Mouse (Mus musculus): ENCODE data around the gene Ptprk.

Gene Ptprk

GRCm38 (mm10) chr10:28074653-28075451 lies at the start of gene Ptprk:
Ptprk (plus strand) TSS chr10:28074820.
- in situ Hi-C loops (cut with MboI, MseI): no loop called here

GRCm38 (mm10) chr10:28027791-28028190 lies 46.8 kb upstream of the Ptprk start:
- in situ Hi-C loops (cut with MboI, MseI): no loop called here

GRCm38 (mm10) chr10:28036456-28036855 lies 38.2 kb upstream of the Ptprk start:
- in situ Hi-C loops (cut with MboI, MseI): no loop called here

GRCm38 (mm10) chr10:28054764-28055163 lies 19.9 kb upstream of the Ptprk start:
- in situ Hi-C loops (cut with MboI, MseI): no loop called here

GRCm38 (mm10) chr10:28059222-28059621 lies 15.4 kb upstream of the Ptprk start:
- in situ Hi-C loops (cut with MboI, MseI): no loop called here

GRCm38 (mm10) chr10:28067997-28068396 lies 6.6 kb upstream of the Ptprk start:
- in situ Hi-C loops (cut with MboI, MseI): no loop called here

- in situ Hi-C loops (cut with MboI, MseI): no loop called here
These were observed 498 bp upstream of the Ptprk start for GRCm38 (mm10) chr10:28073991-28074652.

- in situ Hi-C loops (cut with MboI, MseI): no loop called here
These were observed 943 bp downstream of the Ptprk start for GRCm38 (mm10) chr10:28075491-28076035.

GRCm38 (mm10) chr10:28076036-28076855 lies 1.6 kb downstream of the Ptprk start:
- in situ Hi-C loops (cut with MboI, MseI): no loop called here

- in situ Hi-C loops (cut with MboI, MseI): no loop called here
These were observed 3.6 kb downstream of the Ptprk start for GRCm38 (mm10) chr10:28078270-28078669.

- in situ Hi-C loops (cut with MboI, MseI): no loop called here
These were observed 6.6 kb downstream of the Ptprk start for GRCm38 (mm10) chr10:28081221-28081620.

GRCm38 (mm10) chr10:28083183-28083582 lies 8.6 kb downstream of the Ptprk start:
- in situ Hi-C loops (cut with MboI, MseI): no loop called here

- in situ Hi-C loops (cut with MboI, MseI): no loop called here
These were observed 9.0 kb downstream of the Ptprk start for GRCm38 (mm10) chr10:28083625-28084024.

- in situ Hi-C loops (cut with MboI, MseI): no loop called here
These were observed 12.7 kb downstream of the Ptprk start for GRCm38 (mm10) chr10:28087341-28087740.

- in situ Hi-C loops (cut with MboI, MseI): no loop called here
These were observed 13.1 kb downstream of the Ptprk start for GRCm38 (mm10) chr10:28087749-28088148.

- in situ Hi-C loops (cut with MboI, MseI): no loop called here
These were observed 21.4 kb downstream of the Ptprk start for GRCm38 (mm10) chr10:28096007-28096406.

GRCm38 (mm10) chr10:28097637-28098036 lies 23.0 kb downstream of the Ptprk start:
- in situ Hi-C loops (cut with MboI, MseI): no loop called here

GRCm38 (mm10) chr10:28098923-28099322 lies 24.3 kb downstream of the Ptprk start:
- in situ Hi-C loops (cut with MboI, MseI): no loop called here

GRCm38 (mm10) chr10:28103406-28103906 lies 28.8 kb downstream of the Ptprk start:
- in situ Hi-C loops (cut with MboI, MseI): no loop called here

- in situ Hi-C loops (cut with MboI, MseI): no loop called here
These were observed 29.3 kb downstream of the Ptprk start for GRCm38 (mm10) chr10:28103924-28104323.

- in situ Hi-C loops (cut with MboI, MseI): no loop called here
These were observed 30.6 kb downstream of the Ptprk start for GRCm38 (mm10) chr10:28105247-28105646.

Data from T-helper 1 cell (primary cell).